Mouse (Mus musculus): Measurements from ENCODE around the gene Slc22a14.

GRCm38 (mm10) chr9:119220249-119220648 is 145.1 kb downstream of the Slc22a14 start:
- TF ChIP-seq CTCF (IDR thresholded peaks at IDR 0.05; ENCODE audit: low read depth) (no peak), EP300 (optimal IDR thresholded peaks at IDR 0.05) (no peak)
